Mouse (Mus musculus) intestine, embryonic 14.5 days (tissue): ENCODE results near the gene Peli2. TPM values are rescaled to one million over a fixed set of nuclear protein-coding genes. Genes with fewer than 3 reads are reported as not detected.

Source experiments
- ATAC-seq: fragments of 200-750 bp; cut with Nextera tagmentation; replicated peaks from 2 replicates; pipeline ENCODE4 v1.8.0; 2017; ENCODE audit warnings: low read depth, moderate number of reproducible peaks, moderate TSS enrichment, moderate library complexity; ENCODE audit not compliant: low FRiP score, low TSS enrichment
- DNase-seq: peaks from one replicate; pipeline ENCODE4 v3.0.0-alpha.2; 2018; ENCODE audit warnings: low spot score
- H3K27ac ChIP-seq: fragments of 300-500 bp; sonication (generic); 2 replicates; pipeline ENCODE4 v1.5.1; 2014; ENCODE audit warnings: low read depth, mild to moderate bottlenecking, control low read depth
- H3K27me3 ChIP-seq: fragments of 300-500 bp; sonication (generic); replicated peaks from 2 replicates; pipeline ENCODE4 v1.6.1; 2014; ENCODE audit warnings: low read length, control low read depth; ENCODE audit not compliant: control insufficient read depth, insufficient read depth
- H3K36me3 ChIP-seq: fragments of 300-500 bp; sonication (generic); 2 replicates; pipeline ENCODE4 v1.6.1; 2014; ENCODE audit warnings: low read length, control low read depth; ENCODE audit not compliant: control insufficient read depth, insufficient read depth
- H3K4me1 ChIP-seq: fragments of 300-500 bp; sonication (generic); replicated peaks from 2 replicates; pipeline ENCODE4 v1.6.1; 2014; ENCODE audit warnings: low read length, control low read depth, mixed read lengths; ENCODE audit not compliant: control insufficient read depth, insufficient read depth
- H3K4me2 ChIP-seq: fragments of 300-500 bp; sonication (generic); 2 replicates; pipeline ENCODE4 v1.6.1; 2014; ENCODE audit warnings: low read length
- H3K4me3 ChIP-seq: fragments of 300-500 bp; sonication (generic); 2 replicates; pipeline ENCODE4 v1.5.1; 2014; ENCODE audit warnings: low read depth, low read length, control low read depth, mixed read lengths
- H3K9ac ChIP-seq: fragments of 300-500 bp; sonication (generic); 2 replicates; pipeline ENCODE4 v1.6.1; 2014; ENCODE audit warnings: mild to moderate bottlenecking, low read length
- H3K9me3 ChIP-seq: fragments of 300-500 bp; sonication (generic); 2 replicates; pipeline ENCODE4 v1.6.1; 2016; ENCODE audit warnings: low read length, control low read depth; ENCODE audit not compliant: control insufficient read depth
- WGBS: fragments of 180-500 bp; shearing (Covaris S2); extraction: QIAGEN DNeasy Blood & Tissue Kit; methylation state at CpG from one replicate; pipeline ENCODE4 v1.1.7; 2014; 5-methylcytosine and 5-hydroxymethylcytosine counted together
- polyA plus RNA-seq: library from polyadenylated mRNA; unstranded; fragments of >200 nt; fragmentation: Nextera tagmentation; extraction: Ambion mirVana; gene quantifications from 2 replicates; pipeline ENCODE4 v1.2.1, GENCODE M21; 2014

The Peli2 gene
- polyA plus RNA-seq, 1 experiment from 2014 or later: 6.7 TPM

- no peak overlapping the region for H3K9ac ChIP-seq
- H3K4me2 ChIP-seq: no peak overlapping the region
- no peaks in the 10 kb centered on the region for H3K9me3 ChIP-seq
- WGBS: 76% methylated on average over 17 of the region's 17 CpGs
- peaks cover 51% of the 10 kb centered on the region for H3K4me1 ChIP-seq
- no peak overlapping the region for H3K27ac ChIP-seq
- H3K27me3 ChIP-seq: no peaks in the 10 kb centered on the region
- ATAC-seq: no peak
- H3K36me3 ChIP-seq: no peaks in the 10 kb centered on the region
- DNase-seq: no peak
- no peak overlapping the region for H3K4me3 ChIP-seq
Observed at GRCm38 (mm10) chr14:48202096-48203036, 81.7 kb downstream of the Peli2 start.

GRCm38 (mm10) chr14:48205044-48205443 lies 84.4 kb downstream of the Peli2 start:
- Histone ChIP-seq H3K9me3 (no peaks in the 10 kb centered on the region), H3K4me1 (peaks cover 38% of the 10 kb centered on the region), H3K27ac (no peak overlapping the region), H3K4me2 (no peak overlapping the region), H3K9ac (no peak overlapping the region), H3K4me3 (no peak overlapping the region), H3K36me3 (no peaks in the 10 kb centered on the region), H3K27me3 (no peaks in the 10 kb centered on the region)
- no peak for ATAC-seq
- WGBS: 72% methylated on average over 10 of the region's 10 CpGs
- no peak for DNase-seq

- H3K36me3 ChIP-seq: no peaks in the 10 kb centered on the region
- DNase-seq (no peak), ATAC-seq (0 out of 2 replicates have a peak, but pooled peaks have one; percentile 34)
- peaks cover 38% of the 10 kb centered on the region for H3K4me1 ChIP-seq
- no peak overlapping the region for H3K27ac ChIP-seq
- H3K4me3 ChIP-seq: no peak overlapping the region
- no peaks in the 10 kb centered on the region for H3K27me3 ChIP-seq
- 38% methylated on average over 11 of the region's 11 CpGs for WGBS
- H3K4me2 ChIP-seq: 0 out of 2 replicates have a peak overlapping the region, but pooled peaks have one; percentile 13
- no peaks in the 10 kb centered on the region for H3K9me3 ChIP-seq
- H3K9ac ChIP-seq: no peak overlapping the region
Observed at GRCm38 (mm10) chr14:48205635-48206034, 85.0 kb downstream of the Peli2 start.

GRCm38 (mm10) chr14:48207119-48207518 lies 86.5 kb downstream of the Peli2 start:
- ATAC-seq (peak; percentile 72), DNase-seq (peak; percentile 69)
- no peaks in the 10 kb centered on the region for H3K27me3 ChIP-seq
- no peaks in the 10 kb centered on the region for H3K9me3 ChIP-seq
- peak overlapping the region; percentile 64 for H3K27ac ChIP-seq
- H3K4me2 ChIP-seq: peak overlapping the region; percentile 36
- H3K9ac ChIP-seq: no peak overlapping the region
- H3K4me1 ChIP-seq: peaks cover 29% of the 10 kb centered on the region
- H3K36me3 ChIP-seq: no peaks in the 10 kb centered on the region
- no peak overlapping the region for H3K4me3 ChIP-seq
- WGBS: 9% methylated on average over 15 of the region's 15 CpGs

- Histone ChIP-seq H3K4me2 (peak overlapping the region; percentile 36), H3K9me3 (no peaks in the 10 kb centered on the region), H3K9ac (no peak overlapping the region), H3K4me1 (peaks cover 29% of the 10 kb centered on the region), H3K27ac (peak overlapping the region; percentile 64; the same call in 1 of the 2 replicates), H3K4me3 (no peak overlapping the region), H3K27me3 (no peaks in the 10 kb centered on the region), H3K36me3 (no peaks in the 10 kb centered on the region)
- no peak for DNase-seq
- WGBS: 67% methylated on average over 12 of the region's 12 CpGs
- no peak for ATAC-seq
Observed at GRCm38 (mm10) chr14:48207746-48208640, 87.4 kb downstream of the Peli2 start.

GRCm38 (mm10) chr14:48209436-48209835 lies 88.8 kb downstream of the Peli2 start:
- H3K9me3 ChIP-seq: no peaks in the 10 kb centered on the region
- no peak overlapping the region for H3K27ac ChIP-seq
- WGBS: 86% methylated on average over 5 of the region's 5 CpGs
- ATAC-seq: no peak
- H3K4me3 ChIP-seq: no peak overlapping the region
- H3K36me3 ChIP-seq: no peaks in the 10 kb centered on the region
- peaks cover 29% of the 10 kb centered on the region for H3K4me1 ChIP-seq
- H3K4me2 ChIP-seq: no peak overlapping the region
- H3K9ac ChIP-seq: no peak overlapping the region
- no peak for DNase-seq
- H3K27me3 ChIP-seq: no peaks in the 10 kb centered on the region

GRCm38 (mm10) chr14:48210089-48210488 lies 89.5 kb downstream of the Peli2 start:
- 87% methylated on average over 9 of the region's 9 CpGs for WGBS
- H3K27me3 ChIP-seq: no peaks in the 10 kb centered on the region
- no peaks in the 10 kb centered on the region for H3K36me3 ChIP-seq
- no peak for ATAC-seq
- peaks cover 26% of the 10 kb centered on the region for H3K4me1 ChIP-seq
- no peaks in the 10 kb centered on the region for H3K9me3 ChIP-seq
- H3K9ac ChIP-seq: no peak overlapping the region
- H3K27ac ChIP-seq: no peak overlapping the region
- H3K4me2 ChIP-seq: no peak overlapping the region
- no peak for DNase-seq
- H3K4me3 ChIP-seq: no peak overlapping the region

GRCm38 (mm10) chr14:48211526-48211925 lies 90.9 kb downstream of the Peli2 start:
- 79% methylated on average over 8 of the region's 8 CpGs for WGBS
- Histone ChIP-seq H3K9ac (no peak overlapping the region), H3K9me3 (no peaks in the 10 kb centered on the region), H3K36me3 (no peaks in the 10 kb centered on the region), H3K4me3 (no peak overlapping the region), H3K4me2 (no peak overlapping the region), H3K4me1 (peaks cover 13% of the 10 kb centered on the region), H3K27ac (no peak overlapping the region), H3K27me3 (no peaks in the 10 kb centered on the region)
- no peak for DNase-seq
- ATAC-seq: no peak
